Mouse (Mus musculus) kidney, postnatal 25 days (tissue): ENCODE measurements around the gene D10Jhu81e.
"Not testable (repeated sequence)": the region's sequence is repeated elsewhere in the genome, so short reads cannot be mapped to it uniquely, and the experiment has no call there.

Experiments
- DNase-seq, 2 experiments: peaks; one replicate each; pipeline ENCODE4 v3.0.0; 2021; ENCODE audit warnings: mixed read lengths in 2 of 2

The D10Jhu81e gene

DNA sequence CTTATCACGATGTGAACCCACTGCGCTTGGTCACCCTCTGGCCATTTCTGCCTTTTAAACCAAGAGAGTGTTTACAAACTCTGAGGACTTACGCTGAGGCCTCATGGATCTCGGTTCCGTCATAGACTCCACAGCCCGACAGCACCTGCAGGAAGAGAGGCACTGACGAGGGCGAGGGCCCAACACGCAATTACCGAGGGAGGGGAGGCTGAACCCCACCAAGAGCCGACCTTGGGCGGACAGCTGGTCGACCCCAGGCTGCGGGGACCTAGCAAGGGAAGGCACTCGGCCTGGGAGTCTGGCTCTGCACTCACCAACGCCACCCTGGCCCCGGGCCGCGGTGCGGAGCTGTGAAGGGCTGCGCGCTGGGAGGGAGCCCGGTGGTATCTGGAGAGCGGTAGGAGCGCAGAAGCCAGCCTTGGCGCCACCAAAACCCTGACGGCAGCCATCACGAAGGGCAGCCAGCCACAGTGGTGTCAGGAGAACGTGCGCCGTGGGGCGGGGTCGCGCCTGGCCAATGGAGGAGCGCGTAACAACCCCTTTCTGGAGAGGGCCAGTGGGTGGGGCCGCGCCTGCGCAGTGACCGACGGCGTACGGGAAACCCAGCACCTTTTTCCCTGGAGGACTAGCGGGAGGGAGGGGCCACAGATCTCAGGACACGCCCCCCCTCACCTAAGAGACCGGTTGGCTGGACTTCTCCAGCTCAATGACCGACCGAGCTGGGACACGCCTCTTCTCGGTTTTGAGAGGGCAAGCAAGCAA is at the start of gene D10Jhu81e:
Gene D10Jhu81e (minus strand): TSS at position 502 of the 762 bp plus-strand sequence.
- peak; percentile 100 for DNase-seq

DNA sequence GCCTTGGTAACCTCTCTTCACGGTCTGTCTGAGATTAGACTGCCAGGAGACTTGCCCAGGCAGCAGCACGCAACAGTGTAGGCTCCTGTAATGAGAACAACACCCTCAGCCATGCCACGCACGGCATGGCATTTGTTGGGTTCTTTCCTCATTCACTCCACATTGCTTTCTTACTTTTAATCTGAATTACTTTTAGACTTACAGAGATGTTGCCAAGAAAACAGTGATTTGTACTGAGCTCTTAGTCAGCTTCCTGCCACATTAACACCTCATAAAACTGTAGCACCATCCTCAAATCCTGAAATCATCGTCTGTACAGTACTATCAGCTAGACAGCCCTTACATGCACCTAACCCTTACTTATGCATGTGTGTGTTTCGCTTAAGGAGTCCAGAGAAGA is 49.0 kb upstream of the D10Jhu81e start:
- DNase-seq = no peak

DNA sequence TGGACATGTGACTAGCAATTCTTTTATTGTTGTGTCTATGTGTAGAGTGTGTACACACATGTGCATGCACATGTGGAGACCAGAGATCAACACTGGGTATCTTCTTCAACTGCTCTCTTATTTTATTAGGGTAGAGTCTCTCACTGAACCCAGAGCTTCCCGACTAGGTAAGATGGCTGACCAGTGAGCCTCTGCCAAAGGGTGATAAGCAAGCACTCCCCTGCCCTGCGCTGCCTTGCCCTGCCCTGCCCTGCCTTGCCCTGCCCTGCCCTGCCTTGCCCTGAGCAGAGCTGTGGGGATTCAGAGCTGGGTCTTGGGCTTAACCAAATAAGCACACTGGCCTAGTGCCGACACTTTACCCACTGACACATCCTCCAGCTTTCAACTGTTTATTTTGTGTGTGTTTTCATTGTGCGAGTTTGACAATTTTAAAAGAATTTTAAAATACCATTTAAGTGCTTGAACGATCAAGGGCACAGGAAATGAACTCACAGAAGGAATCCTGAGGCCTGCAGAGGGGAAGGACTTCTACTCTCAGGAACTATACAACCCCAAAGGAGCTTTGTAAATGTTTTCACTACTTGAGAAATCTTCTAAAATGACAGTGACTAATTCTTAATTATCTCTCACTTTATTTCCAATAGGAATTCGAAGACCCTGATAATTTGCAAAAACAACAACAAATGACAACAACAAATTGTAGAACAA is 46.9 kb upstream of the D10Jhu81e start:
- no peak for DNase-seq

DNA sequence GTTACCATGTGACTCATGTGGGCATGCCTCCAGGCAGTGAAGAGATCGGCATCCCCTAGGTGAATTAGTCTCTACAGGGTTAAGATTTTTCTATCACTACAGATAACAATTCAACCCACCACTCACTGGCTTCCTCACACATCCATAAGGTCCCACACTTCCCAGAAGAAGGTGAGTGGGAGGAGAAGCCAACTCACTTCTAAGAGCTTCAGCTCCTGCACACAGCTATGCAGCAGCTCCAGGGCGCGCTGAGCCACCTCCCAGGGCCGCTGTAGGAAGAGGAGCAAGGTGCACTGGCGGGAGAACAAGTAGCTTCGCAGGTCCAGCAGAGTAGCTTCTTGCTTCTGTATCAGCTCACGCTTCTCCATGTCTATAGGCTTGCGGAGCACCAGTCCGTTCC is 44.8 kb upstream of the D10Jhu81e start:
- no peak for DNase-seq

DNA sequence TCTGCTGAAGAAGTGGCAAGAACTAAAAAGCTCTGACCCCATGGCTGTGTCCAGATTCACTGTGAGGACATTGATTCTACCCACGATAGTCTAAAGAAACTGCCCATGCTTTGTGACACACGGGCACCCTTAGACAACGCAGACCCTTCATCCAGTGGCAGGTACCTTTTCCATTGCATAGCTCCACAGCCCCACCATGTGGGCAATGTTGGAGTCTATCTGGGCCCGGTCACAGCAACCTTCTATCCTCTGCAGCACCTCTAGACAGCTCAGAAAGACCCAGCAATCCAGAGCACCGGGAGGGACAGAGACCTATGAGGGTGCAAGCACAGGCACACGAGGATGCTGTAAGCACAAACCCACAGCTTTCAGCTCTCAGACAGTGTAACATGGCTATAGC is 41.7 kb upstream of the D10Jhu81e start:
- peak in 1 of 2 experiments; percentile 25 for DNase-seq

DNA sequence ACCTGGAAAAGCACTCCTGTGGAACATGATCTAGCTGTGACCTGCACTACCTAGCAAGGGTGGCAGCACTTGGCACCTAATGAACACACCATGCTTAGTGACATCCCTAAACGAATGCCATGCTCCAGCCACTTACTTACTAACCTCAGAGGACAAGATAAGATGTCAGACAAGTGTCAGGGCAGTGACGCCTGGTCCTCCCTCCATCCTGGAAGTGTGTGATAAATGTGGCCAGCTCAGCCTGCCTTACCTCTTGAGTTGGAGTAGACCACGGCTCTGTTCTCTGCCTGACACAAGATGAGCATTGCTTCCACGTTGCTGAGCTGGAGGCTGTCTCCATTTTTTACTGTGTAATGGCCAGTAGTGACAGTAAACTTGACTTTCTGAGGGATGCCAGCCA is 31.6 kb upstream of the D10Jhu81e start:
- DNase-seq = no peak

- no peak for DNase-seq
Observed at GRCm38 (mm10) chr10:78192933-78193332, 23.4 kb upstream of the D10Jhu81e start.

GRCm38 (mm10) chr10:78186076-78186475 is 16.5 kb upstream of the D10Jhu81e start:
- DNase-seq = not testable (repeated sequence)

GRCm38 (mm10) chr10:78185381-78185725 is 15.8 kb upstream of the D10Jhu81e start:
- DNase-seq = no peak

- peak; percentile 95 to 96 for DNase-seq
Observed at GRCm38 (mm10) chr10:78184531-78185380, 15.2 kb upstream of the D10Jhu81e start, which contains the start of gene Pwp2. Gene Pwp2, minus strand, starts transcription at chr10:78185149.

- DNase-seq = no peak
Observed at GRCm38 (mm10) chr10:78183577-78183976, 14.0 kb upstream of the D10Jhu81e start.

- DNase-seq = no peak
Observed at GRCm38 (mm10) chr10:78182321-78182720, 12.7 kb upstream of the D10Jhu81e start.

GRCm38 (mm10) chr10:78174474-78174873 is 4.9 kb upstream of the D10Jhu81e start:
- no peak for DNase-seq

DNA sequence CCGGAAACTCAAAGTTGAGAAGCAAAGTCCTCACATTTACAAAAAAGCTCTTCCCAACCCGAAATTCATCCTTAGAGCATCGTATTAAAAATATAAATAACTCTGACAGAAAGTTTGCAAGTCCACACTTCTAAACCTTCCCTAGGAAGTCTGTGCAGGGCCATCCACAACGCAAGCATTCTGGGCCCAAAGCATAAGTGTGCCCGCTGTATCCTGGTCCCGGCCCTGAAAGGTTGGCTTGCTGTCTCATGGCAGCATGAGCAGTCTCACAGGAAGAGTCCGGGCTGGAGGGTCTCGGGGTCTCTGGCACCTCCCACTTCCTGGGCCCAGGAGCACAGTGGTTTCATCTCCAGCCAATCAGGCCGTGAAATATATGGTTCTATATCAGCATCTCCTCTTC is 2.0 kb upstream of the D10Jhu81e start:
- no peak for DNase-seq

DNA sequence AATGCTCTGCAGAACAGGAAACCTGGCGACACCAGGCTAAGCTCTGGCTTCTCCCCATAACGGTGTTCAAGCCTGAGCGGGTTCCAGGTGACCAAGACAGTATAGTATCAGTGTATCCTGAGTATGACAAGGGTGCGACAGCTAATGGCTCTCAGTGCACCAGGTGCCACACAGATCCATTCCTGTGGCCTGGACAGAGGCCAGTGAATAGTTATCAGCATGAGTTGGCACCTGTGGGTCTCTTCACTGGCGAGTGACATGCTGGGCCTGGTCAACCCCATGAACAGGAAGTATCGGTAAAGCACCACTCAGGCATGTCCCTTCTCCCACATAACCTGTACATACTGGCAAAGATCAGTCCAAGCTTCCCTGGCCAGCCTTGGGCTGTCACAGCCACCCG is 1.5 kb upstream of the D10Jhu81e start:
- no peak for DNase-seq

DNA sequence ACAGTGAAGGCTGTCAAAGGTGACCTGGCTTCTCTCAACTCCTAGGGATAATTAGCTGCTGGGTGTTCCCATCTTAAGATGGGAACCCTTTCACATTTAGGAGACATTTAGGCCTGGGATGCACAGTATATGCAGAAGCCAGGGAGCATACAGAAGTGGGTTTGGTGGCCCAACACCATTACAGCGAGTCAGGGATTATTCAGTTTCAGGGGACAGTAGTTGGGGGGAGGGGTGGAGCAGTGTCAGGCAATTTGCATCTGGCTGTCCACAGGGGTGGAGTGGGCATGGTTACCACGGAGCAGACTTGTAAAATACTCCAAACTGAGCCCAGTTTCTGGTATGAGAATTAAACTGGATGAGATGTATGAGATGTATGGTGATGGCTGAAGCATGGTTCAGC is 863 bp upstream of the D10Jhu81e start:
- DNase-seq = no peak

DNA sequence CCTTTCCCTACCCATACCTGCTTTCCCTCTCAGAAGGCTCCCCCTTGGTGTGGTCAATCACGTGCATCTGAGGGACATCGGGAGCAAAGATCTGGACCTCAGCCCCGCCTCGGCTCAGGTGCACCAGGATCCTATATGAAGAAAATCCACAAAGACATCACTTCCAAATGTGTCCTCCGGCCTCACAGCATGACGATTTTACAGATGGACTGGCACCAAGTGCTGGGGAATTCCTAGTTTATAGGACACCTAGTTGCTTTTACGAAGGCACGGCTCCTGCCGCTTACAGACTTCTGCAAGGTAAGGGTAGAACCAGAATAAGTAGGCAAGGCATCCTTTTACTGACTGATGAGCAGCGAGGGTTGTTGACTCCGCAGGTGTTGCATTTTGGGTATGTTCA is 790 bp downstream of the D10Jhu81e start:
- DNase-seq = no peak

DNA sequence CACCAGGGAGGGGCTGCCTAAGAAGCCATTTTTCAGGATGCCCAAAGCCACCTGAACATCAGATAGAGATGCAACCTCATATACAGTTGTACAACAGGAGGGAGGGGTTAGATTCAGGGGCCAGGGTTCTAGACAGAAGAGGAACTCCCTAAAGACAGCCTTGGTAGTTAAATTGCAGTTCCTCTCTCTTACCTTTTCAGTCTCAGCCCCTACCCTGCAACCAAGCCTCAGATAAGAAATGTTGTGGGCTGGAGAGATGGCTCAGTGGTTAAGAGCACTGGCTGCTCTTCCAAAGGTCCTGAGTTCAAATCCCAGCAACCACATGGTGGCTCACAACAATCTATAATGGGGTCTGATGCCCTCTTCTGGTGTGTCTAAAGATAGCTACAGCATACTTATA is 1.8 kb downstream of the D10Jhu81e start:
- no peak for DNase-seq

GRCm38 (mm10) chr10:78167333-78167732 is 2.2 kb downstream of the D10Jhu81e start:
- DNase-seq = no peak

- DNase-seq = no peak
Observed at GRCm38 (mm10) chr10:78165256-78166005, 4.2 kb downstream of the D10Jhu81e start.

DNA sequence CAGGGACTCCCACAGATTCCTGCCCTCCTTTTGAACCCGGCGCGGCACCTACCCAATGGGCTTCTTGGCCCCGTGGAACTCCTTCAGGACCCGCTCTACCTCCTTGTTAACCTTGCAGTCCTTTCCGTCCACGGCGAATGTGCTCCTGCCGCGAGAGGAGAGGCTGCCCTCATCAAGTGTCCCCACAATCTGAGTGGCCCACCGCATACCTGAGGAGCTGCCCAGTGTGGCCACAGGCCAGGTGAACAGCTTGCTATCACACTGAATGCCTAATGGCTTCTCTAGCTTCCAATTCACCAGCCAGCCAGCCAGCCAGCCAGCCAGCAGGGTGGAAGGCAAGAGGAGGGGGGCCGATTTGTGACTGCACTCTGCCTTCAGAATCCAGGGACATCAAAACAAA is 4.8 kb downstream of the D10Jhu81e start:
- DNase-seq = no peak

DNA sequence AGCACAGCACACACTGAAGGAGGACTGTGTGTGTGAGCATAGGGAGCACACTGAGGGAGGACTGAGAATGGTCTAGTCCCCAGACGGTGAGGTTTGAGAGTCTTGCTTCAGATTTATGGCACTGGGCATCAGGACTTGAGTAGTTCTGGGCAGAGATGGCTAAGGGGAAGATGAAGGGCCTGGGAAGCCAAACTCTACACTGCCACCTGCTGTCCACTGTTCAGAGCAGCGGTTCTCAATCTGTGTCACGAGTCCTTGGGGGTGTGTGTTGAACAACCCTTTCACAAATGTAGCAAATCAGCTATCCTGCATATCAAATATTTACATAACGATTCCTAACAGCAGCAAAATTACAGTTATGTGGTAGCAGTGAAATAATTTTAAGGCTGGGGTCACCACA is 5.7 kb downstream of the D10Jhu81e start:
- DNase-seq = peak; percentile 68 to 80

DNA sequence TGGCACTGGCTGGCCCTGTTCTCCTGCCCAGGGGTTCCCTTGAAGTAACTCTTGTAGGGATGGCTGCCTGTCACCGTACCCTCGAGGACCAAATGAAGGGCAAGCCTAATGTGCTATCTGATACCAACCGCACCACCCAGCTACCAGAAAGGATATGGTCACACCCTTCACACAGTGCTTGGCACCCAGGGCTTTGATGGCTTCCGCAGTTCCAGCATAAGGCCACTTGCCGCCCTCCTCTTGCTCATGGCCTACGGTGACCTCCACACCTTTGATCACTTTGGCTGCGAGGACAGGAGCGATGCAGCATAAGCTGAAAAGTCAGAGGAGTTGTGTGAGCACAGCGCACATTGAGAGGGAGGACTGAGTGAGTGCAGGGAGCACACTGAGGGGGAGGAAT is 6.3 kb downstream of the D10Jhu81e start:
- DNase-seq = no peak
